Mouse (Mus musculus) neural tube, embryonic 11.5 days (tissue): ENCODE measurements around the gene Ktn1. TPM values are rescaled to one million over a fixed set of nuclear protein-coding genes. Genes with fewer than 3 reads are reported as not detected.

Experiments used
- ATAC-seq: fragments of 200-750 bp; cut with Nextera tagmentation; 2 replicates; pipeline ENCODE4 v1.8.0; 2017; ENCODE audit warnings: moderate number of reproducible peaks, mild to moderate bottlenecking, moderate TSS enrichment, moderate library complexity; ENCODE audit not compliant: insufficient read depth, low FRiP score, low TSS enrichment
- DNase-seq: peaks from one replicate; pipeline ENCODE4 v3.0.0-alpha.2; 2015; ENCODE audit warnings: low spot score
- H3K27ac ChIP-seq: fragments of 300-500 bp; sonication (generic); 2 replicates; pipeline ENCODE4 v1.5.1; 2014; ENCODE audit warnings: low read depth, mild to moderate bottlenecking, low read length
- H3K27me3 ChIP-seq: fragments of 300-500 bp; sonication (generic); 2 replicates; pipeline ENCODE4 v1.6.1; 2014; ENCODE audit warnings: mild to moderate bottlenecking, low read length, mixed read lengths; ENCODE audit not compliant: control insufficient read depth, insufficient read depth
- H3K36me3 ChIP-seq: fragments of 300-500 bp; sonication (generic); 2 replicates; pipeline ENCODE4 v1.6.1; 2014; ENCODE audit warnings: mild to moderate bottlenecking, low read length, moderate library complexity, mixed read lengths; ENCODE audit not compliant: control insufficient read depth, insufficient read depth
- H3K4me1 ChIP-seq: fragments of 300-500 bp; sonication (generic); 2 replicates; pipeline ENCODE4 v1.6.1; 2014; ENCODE audit warnings: low read length, mixed read lengths; ENCODE audit not compliant: control insufficient read depth, insufficient read depth
- H3K4me2 ChIP-seq: fragments of 300-500 bp; sonication (generic); 2 replicates; pipeline ENCODE4 v1.6.1; 2014; ENCODE audit warnings: low read depth, mild to moderate bottlenecking, moderate library complexity
- H3K4me3 ChIP-seq: fragments of 300-500 bp; sonication (generic); 2 replicates; pipeline ENCODE4 v1.5.1; 2014; ENCODE audit warnings: low read depth, low read length
- H3K9ac ChIP-seq: fragments of 300-500 bp; sonication (generic); 2 replicates; pipeline ENCODE4 v1.6.1; 2014; ENCODE audit warnings: mild to moderate bottlenecking, low read length
- H3K9me3 ChIP-seq: fragments of 300-500 bp; sonication (generic); 2 replicates; pipeline ENCODE4 v1.6.1; 2016; ENCODE audit warnings: low read length; ENCODE audit not compliant: control insufficient read depth
- WGBS: fragments of 180-500 bp; shearing (Covaris S2); extraction: QIAGEN DNeasy Blood & Tissue Kit; methylation state at CpG from one replicate; pipeline ENCODE4 v1.1.7; 2014; 5-methylcytosine and 5-hydroxymethylcytosine counted together
- polyA plus RNA-seq: library from polyadenylated mRNA; unstranded; fragments of >200 nt; fragmentation: Nextera tagmentation; extraction: Ambion mirVana; gene quantifications from 2 replicates; pipeline ENCODE4 v1.2.1, GENCODE M21; 2014

The Ktn1 gene
- 79.5 and 88.6 TPM in 2 replicates for polyA plus RNA-seq

DNA sequence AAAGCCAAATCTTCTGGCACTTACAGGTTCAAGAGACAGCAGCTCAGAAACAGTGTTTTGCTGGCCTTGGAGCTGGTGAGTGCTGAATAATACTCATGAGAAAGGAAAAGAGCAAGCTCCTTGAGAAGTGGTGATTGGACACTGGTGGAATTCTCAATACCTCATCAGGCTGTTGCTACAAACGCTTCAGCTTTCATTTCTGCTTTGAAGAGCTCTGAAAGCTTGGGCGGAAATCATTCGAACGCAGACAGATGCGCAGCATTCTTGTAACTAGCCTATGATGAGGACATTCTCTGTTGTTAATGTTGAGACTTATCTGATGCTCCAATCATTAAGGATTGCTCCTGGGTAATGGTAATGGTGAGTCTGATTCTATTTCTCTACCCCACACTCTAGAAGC, at the start of gene Ktn1:
Ktn1 (plus strand) TSS at position 231 of the 400 bp plus-strand sequence.
- ATAC-seq (no peak), DNase-seq (no peak)
- Histone ChIP-seq H3K27me3 (no peaks in the 10 kb centered on the region), H3K9me3 (no peaks in the 10 kb centered on the region), H3K4me3 (peak within 1 kb of the TSS; percentile 97), H3K4me2 (peak within 1 kb of the TSS; percentile 76), H3K4me1 (peaks cover 7% of the 10 kb centered on the region), H3K36me3 (no peaks in the 10 kb centered on the region), H3K9ac (peak within 1 kb of the TSS; percentile 96), H3K27ac (peak within 1 kb of the TSS; percentile 90)
- WGBS, result 54% methylated on average over 5 of the region's 5 CpGs

DNA sequence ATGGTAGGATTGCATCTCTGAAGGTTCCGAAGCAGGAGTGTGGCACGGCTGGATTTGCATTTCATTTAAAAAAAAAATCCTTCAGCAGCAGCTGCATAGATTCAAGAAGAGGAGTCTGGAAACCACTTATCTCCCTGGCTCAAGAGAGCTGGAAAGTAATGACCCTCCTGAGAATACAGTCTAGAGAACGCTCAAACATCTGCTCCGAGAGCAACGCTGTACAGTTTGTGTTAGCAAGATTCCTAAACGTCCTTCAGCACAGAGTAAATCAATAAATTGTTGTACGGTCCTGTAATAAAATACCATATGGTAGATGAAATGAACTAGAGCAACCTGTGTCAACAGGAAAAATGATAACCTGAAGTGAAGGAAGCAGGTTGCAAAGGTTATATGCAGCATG, 35.0 kb upstream of the Ktn1 start:
- no peak overlapping the region for H3K9ac ChIP-seq
- no peak overlapping the region for H3K4me3 ChIP-seq
- DNase-seq (no peak), ATAC-seq (no peak)
- H3K4me2 ChIP-seq, result no peak overlapping the region
- 65% methylated on average over 7 of the region's 7 CpGs for WGBS
- H3K27me3 ChIP-seq, result no peaks in the 10 kb centered on the region
- no peak overlapping the region for H3K27ac ChIP-seq
- no peaks in the 10 kb centered on the region for H3K36me3 ChIP-seq
- no peaks in the 10 kb centered on the region for H3K9me3 ChIP-seq
- H3K4me1 ChIP-seq, result no peaks in the 10 kb centered on the region

DNA sequence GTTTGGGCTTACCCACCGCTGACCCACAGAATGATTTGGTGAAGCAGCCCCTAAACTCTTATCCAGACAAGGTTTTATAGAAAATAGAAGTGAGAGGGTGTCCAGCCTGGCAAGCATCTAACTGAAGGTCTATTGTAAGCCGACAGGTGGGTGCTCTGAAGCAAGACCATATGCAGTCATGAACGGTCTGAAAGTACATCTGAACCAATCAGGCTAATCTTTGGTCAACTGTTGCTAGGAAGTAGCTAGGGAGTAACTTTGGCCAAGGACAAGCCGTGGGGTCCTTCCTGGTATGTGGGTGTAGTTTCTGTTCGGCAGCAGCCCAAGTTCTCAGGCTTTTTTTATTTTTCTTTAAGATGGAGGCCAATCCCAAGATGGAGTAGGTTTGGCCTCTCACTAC, 29.4 kb upstream of the Ktn1 start:
- WGBS, result 92% methylated on average over 5 of the region's 5 CpGs
- Histone ChIP-seq H3K27ac (no peak overlapping the region), H3K9me3 (no peaks in the 10 kb centered on the region), H3K4me1 (no peaks in the 10 kb centered on the region), H3K4me2 (no peak overlapping the region), H3K27me3 (no peaks in the 10 kb centered on the region), H3K9ac (no peak overlapping the region), H3K36me3 (no peaks in the 10 kb centered on the region), H3K4me3 (no peak overlapping the region)
- DNase-seq, result no peak
- no peak for ATAC-seq

DNA sequence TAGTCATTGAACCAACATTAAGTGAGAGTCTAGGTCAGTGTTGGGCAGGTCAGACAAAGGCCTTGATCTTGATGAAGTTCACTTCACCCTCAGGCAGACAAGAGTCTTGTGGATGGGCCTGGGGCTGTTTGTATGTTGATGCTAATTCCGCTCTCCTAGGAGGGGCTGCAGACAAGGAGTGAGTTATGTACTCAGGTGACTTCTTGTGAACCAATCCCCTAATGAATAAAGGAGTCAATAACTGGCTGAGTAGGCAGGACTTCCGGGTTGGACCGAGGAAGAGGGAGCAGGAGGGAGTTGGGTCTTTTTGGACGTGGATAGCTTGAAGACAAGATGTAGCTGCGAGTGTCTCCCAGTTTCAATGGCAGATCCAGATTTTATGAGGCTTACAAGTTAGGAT, 26.3 kb upstream of the Ktn1 start:
- Histone ChIP-seq H3K4me1 (no peaks in the 10 kb centered on the region), H3K4me3 (no peak overlapping the region), H3K27ac (no peak overlapping the region), H3K36me3 (no peaks in the 10 kb centered on the region), H3K9me3 (no peaks in the 10 kb centered on the region), H3K27me3 (no peaks in the 10 kb centered on the region), H3K4me2 (no peak overlapping the region), H3K9ac (no peak overlapping the region)
- ATAC-seq (no peak), DNase-seq (no peak)
- WGBS, result 87% methylated on average over 5 of the region's 5 CpGs

DNA sequence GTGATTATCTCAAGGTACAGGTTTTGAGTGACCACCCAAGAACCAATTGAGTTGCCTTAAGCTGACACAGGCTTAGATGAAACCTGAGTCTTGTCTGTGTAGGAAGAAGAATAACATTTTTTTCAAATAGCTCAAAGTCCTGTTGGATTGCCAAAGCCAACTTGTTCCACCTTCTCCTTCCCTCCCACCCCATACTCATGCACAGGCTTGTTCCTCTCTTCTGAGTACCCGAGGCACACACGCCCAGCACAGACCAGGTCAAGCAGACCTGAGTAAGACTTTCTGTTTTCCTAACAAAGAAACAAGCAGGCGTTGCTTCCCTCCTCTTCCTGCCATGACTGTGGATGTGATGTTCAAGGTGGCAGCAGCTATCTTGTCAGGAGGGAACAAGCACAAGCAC, 23.4 kb upstream of the Ktn1 start:
- 73% methylated on average over 3 of the region's 3 CpGs for WGBS
- Histone ChIP-seq H3K4me2 (no peak overlapping the region), H3K9me3 (no peaks in the 10 kb centered on the region), H3K27ac (no peak overlapping the region), H3K36me3 (no peaks in the 10 kb centered on the region), H3K9ac (no peak overlapping the region), H3K27me3 (no peaks in the 10 kb centered on the region), H3K4me1 (no peaks in the 10 kb centered on the region), H3K4me3 (no peak overlapping the region)
- no peak for ATAC-seq
- no peak for DNase-seq

DNA sequence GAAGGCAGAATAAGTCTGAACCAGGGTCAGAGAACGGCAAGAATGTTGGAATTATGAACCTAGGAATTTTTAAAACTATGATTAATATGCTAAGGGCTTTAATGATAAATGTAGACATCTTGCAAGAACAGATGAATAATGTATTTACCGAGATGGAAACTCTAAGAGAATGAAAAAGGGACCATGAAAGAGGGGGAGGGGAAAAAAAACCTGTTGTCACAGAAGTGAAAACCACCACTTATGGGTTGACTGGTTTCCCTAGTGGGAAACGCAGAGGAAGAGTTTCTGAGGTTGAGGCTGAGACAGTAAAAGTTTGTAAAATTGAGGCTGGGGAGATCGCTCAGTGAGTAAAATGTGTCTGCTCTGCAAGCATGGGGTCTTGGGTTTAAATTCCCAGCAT, 22.1 kb upstream of the Ktn1 start:
- 89% methylated on average over 4 of the region's 4 CpGs for WGBS
- no peak for DNase-seq

DNA sequence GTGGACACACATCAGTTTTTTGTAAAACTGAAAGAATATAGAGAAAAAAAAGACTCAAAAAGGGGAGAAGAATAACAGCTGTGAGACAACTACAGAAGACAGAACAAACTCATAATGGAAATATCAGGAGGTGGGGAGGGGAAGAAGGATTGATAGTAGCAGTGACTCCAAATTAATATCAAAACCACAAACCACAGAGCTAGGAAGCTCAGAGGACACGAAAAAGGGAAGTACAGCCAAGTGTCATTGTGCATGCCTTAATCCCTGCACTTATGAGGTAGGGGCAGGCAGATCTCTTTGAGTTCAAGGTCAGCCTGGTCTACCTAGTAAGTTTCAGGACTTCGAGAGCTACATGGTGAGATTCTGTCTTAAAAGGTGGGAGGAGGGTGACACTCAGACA, 21.4 kb upstream of the Ktn1 start:
- Histone ChIP-seq H3K9ac (no peak overlapping the region), H3K4me3 (no peak overlapping the region), H3K27me3 (no peaks in the 10 kb centered on the region), H3K4me2 (no peak overlapping the region), H3K4me1 (no peaks in the 10 kb centered on the region), H3K36me3 (no peaks in the 10 kb centered on the region), H3K27ac (no peak overlapping the region), H3K9me3 (no peaks in the 10 kb centered on the region)
- DNase-seq (no peak), ATAC-seq (no peak)
- WGBS, result 74% methylated on average over 2 of the region's 2 CpGs

More for the DNA sequence above, 22.1 kb upstream of the Ktn1 start:
- no peak for ATAC-seq
- Histone ChIP-seq H3K9me3 (no peaks in the 10 kb centered on the region), H3K9ac (no peak overlapping the region), H3K36me3 (no peaks in the 10 kb centered on the region), H3K27me3 (no peaks in the 10 kb centered on the region), H3K4me1 (no peaks in the 10 kb centered on the region), H3K27ac (no peak overlapping the region), H3K4me2 (no peak overlapping the region), H3K4me3 (no peak overlapping the region)

DNA sequence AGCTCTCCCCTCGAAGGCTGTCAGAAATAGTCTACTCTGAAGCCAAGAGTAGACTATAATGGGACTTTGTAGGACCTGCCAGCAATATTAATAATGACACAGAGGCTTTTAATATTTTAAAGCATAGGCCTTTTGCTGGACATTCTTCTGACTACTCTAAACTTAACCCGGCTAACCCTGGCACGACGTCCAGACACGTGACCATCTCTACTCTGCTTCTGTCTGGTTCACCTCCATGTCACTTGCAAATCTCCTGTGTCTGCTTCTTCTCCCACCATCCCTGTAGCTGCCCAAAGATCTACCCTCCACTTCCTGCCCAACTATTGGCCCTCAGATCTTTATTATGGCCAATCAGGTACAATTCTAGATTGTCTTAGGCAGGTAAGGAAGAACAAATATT, 20.9 kb upstream of the Ktn1 start:
- 88% methylated on average over 5 of the region's 5 CpGs for WGBS
- no peaks in the 10 kb centered on the region for H3K27me3 ChIP-seq
- H3K4me1 ChIP-seq, result no peaks in the 10 kb centered on the region
- H3K4me3 ChIP-seq, result no peak overlapping the region
- no peak overlapping the region for H3K27ac ChIP-seq
- no peaks in the 10 kb centered on the region for H3K9me3 ChIP-seq
- no peak for DNase-seq
- H3K4me2 ChIP-seq, result no peak overlapping the region
- no peaks in the 10 kb centered on the region for H3K36me3 ChIP-seq
- ATAC-seq, result no peak
- no peak overlapping the region for H3K9ac ChIP-seq

DNA sequence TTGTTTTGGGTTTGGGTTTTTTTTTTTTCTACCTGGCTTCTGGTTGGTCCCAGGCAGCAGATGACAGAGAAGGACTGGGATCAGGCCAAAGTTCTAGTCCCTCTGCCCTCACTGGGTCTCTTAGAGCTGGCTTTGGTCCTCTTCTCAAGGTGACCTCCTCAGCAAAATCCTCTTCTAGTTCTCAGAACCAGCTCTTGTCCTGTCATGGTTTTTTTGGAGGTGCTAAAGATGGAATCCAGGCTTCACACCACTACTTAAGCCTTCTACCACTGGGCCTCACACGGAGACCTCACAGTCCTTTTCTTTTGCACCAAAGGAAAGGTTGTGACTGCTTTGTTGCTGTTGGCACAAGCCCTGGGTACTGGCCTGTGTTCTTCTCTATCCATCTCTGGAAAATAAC, 15.8 kb upstream of the Ktn1 start:
- no peaks in the 10 kb centered on the region for H3K27me3 ChIP-seq
- H3K9me3 ChIP-seq, result no peaks in the 10 kb centered on the region
- no peaks in the 10 kb centered on the region for H3K4me1 ChIP-seq
- ATAC-seq (no peak), DNase-seq (no peak)
- H3K36me3 ChIP-seq, result no peaks in the 10 kb centered on the region
- no peak overlapping the region for H3K4me2 ChIP-seq
- 88% methylated on average over 1 of the region's 1 CpGs for WGBS
- no peak overlapping the region for H3K9ac ChIP-seq
- H3K27ac ChIP-seq, result no peak overlapping the region
- no peak overlapping the region for H3K4me3 ChIP-seq
